Mouse (Mus musculus) hindbrain, embryonic 13.5 days (tissue): ENCODE measurements at regions not wholly inside any gene's neighbourhood (a gene's known extent, or its start where the extent isn't known, plus 50 kb on each side); places are given as distances from the start of the nearest gene placed in this dataset.

ENCODE experiments used
- ATAC-seq: fragments of 200-750 bp; cut with Nextera tagmentation; 2 replicates; pipeline ENCODE4 v1.8.0; 2017; ENCODE audit warnings: moderate TSS enrichment; ENCODE audit not compliant: low FRiP score
- H3K27ac ChIP-seq: fragments of 300-500 bp; sonication (generic); 2 replicates; pipeline ENCODE4 v1.5.1; 2015; ENCODE audit warnings: inconsistent platforms, mild to moderate bottlenecking, moderate library complexity
- H3K27me3 ChIP-seq: fragments of 300-500 bp; sonication (generic); 2 replicates; pipeline ENCODE4 v1.6.1; 2015; ENCODE audit warnings: mild to moderate bottlenecking, inconsistent platforms
- H3K36me3 ChIP-seq: fragments of 300-500 bp; sonication (generic); 2 replicates; pipeline ENCODE4 v1.6.1; 2015; ENCODE audit warnings: mild to moderate bottlenecking, inconsistent platforms
- H3K4me1 ChIP-seq: fragments of 300-500 bp; sonication (generic); replicated peaks from 2 replicates; pipeline ENCODE4 v1.6.1; 2015; ENCODE audit warnings: inconsistent platforms
- H3K4me2 ChIP-seq: fragments of 300-500 bp; sonication (generic); 2 replicates; pipeline ENCODE4 v1.6.1; 2015; ENCODE audit warnings: inconsistent platforms, mild to moderate bottlenecking, moderate library complexity
- H3K4me3 ChIP-seq: fragments of 300-500 bp; sonication (generic); 2 replicates; pipeline ENCODE4 v1.5.1; 2015; ENCODE audit warnings: mild to moderate bottlenecking, inconsistent platforms
- H3K9ac ChIP-seq: fragments of 300-500 bp; sonication (generic); 2 replicates; pipeline ENCODE4 v1.6.1; 2015; ENCODE audit warnings: mild to moderate bottlenecking, inconsistent platforms
- H3K9me3 ChIP-seq: fragments of 300-500 bp; sonication (generic); 2 replicates; pipeline ENCODE4 v1.6.1; 2016; ENCODE audit warnings: inconsistent platforms
- whole genome bisulfite sequencing: fragments of 180-500 bp; shearing (Covaris S2); methylation state at CpG from one replicate; pipeline ENCODE4 v1.1.7; 2015; 5-methylcytosine and 5-hydroxymethylcytosine counted together

DNA sequence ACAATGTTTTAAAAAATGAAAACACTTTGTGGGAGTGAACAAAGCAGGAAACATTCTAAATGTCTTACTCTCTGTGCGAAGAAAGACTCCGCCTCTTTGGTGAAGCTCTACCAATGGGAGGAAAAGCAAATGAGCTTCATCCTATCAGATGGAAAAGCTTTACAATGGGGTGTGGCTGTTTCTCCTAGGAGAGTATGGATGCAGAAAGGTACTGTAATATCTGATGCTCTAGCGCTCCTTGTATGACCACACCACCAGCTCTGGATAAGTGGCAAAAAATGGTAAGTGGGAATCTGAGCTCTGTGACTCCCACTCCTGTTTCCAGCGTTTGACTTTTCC, 242.0 kb upstream of the Ank start:
- Histone ChIP-seq H3K4me1 (no peaks in the 10 kb centered on the region), H3K4me3 (no peak overlapping the region), H3K36me3 (no peaks in the 10 kb centered on the region), H3K9ac (no peak overlapping the region), H3K27me3 (no peaks in the 10 kb centered on the region), H3K4me2 (no peak overlapping the region), H3K9me3 (no peaks in the 10 kb centered on the region), H3K27ac (no peak overlapping the region)
- ATAC-seq: no peak
- 92% methylated on average over 4 of the region's 4 CpGs for WGBS

DNA sequence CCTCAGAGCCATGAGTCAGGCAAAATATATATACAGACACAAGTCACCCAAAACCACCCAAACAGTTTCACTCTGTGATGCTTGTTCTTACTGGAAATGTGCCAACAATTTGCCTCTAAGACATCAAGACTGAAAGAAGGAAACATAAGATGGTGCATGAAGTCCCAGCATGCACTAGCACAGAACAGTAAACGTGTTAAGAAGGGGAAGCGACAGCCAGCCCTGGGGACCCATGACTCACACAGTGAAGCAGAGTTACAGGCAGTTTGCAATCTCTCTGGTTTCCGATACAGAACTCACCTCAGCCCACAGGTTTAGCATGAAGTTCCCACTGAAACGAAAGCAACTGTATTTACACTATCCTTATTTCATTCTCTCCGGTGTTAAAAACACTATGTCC, 233.7 kb upstream of the Ank start:
- Histone ChIP-seq H3K4me3 (no peak overlapping the region), H3K9me3 (no peaks in the 10 kb centered on the region), H3K36me3 (no peaks in the 10 kb centered on the region), H3K4me2 (no peak overlapping the region), H3K4me1 (no peaks in the 10 kb centered on the region), H3K27ac (no peak overlapping the region), H3K27me3 (no peaks in the 10 kb centered on the region), H3K9ac (no peak overlapping the region)
- WGBS: 74% methylated on average over 5 of the region's 5 CpGs
- no peak for ATAC-seq

DNA sequence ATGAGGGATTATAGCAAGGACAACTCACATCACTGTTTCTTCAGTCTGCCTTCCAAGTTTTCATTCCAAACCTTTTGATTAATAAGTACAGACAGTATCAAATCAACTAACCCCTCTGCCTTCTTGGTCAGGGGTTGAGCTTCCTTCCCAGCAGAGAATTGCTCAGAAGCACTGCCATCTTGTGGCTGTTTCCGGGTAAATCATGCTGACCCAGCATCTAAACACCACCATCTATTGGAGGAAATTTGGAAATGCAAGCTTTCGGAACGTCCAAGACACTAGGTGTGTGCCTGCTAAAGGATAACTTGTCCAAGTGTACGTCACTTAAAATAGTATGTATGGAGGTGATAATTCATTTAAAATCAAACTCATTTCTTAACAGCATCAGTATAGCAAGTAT, 231.7 kb upstream of the Ank start:
- Histone ChIP-seq H3K36me3 (no peaks in the 10 kb centered on the region), H3K27ac (no peak overlapping the region), H3K9ac (no peak overlapping the region), H3K27me3 (no peaks in the 10 kb centered on the region), H3K4me2 (no peak overlapping the region), H3K9me3 (no peaks in the 10 kb centered on the region), H3K4me1 (no peaks in the 10 kb centered on the region), H3K4me3 (no peak overlapping the region)
- ATAC-seq: peak; percentile 36; the same call in 1 of the 2 replicates
- WGBS: 22% methylated on average over 4 of the region's 4 CpGs

DNA sequence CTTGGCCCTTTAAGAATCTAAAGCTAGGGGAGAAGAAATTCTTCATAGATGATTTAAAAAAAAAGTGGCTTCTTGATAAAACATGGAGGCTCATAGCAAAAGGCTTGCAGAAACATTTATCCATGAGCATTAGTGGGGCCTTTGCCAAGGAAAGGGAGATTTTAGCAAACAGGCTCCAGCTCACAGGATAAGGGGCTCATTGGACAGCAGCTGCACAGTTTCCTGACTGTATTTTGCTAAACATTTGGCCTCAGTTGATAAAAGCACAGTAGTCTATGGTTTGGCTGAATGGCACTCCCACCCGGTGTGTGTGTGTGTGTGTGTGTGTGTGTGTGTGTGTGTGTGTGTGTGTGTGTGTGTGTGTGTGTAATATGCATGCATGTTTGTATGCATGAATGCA, 228.2 kb upstream of the Ank start:
- H3K27ac ChIP-seq: no peak overlapping the region
- H3K4me3 ChIP-seq: no peak overlapping the region
- no peaks in the 10 kb centered on the region for H3K27me3 ChIP-seq
- no peak for ATAC-seq
- WGBS: 92% methylated on average over 1 of the region's 1 CpGs
- no peaks in the 10 kb centered on the region for H3K4me1 ChIP-seq
- H3K4me2 ChIP-seq: no peak overlapping the region
- no peaks in the 10 kb centered on the region for H3K36me3 ChIP-seq
- no peaks in the 10 kb centered on the region for H3K9me3 ChIP-seq
- H3K9ac ChIP-seq: no peak overlapping the region

DNA sequence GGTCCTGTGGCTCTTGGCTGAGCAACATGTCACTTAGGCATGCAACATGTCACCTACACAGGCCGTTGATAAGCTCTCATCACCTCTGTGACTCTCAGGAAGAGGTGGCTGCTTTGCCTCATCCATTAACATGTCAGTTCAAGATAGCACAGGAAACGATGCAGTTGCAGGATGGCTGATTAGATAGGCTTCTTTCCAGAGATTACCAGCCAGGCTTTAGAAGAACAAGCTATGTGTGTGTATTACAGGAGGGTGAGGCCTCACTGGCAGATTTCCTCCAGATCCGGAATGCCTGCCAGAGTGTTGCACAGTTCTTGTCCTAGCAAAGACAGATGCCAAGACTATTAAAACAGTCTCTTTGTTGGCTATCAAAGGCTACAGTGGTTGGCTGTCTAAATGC, 220.2 kb upstream of the Ank start:
- 63% methylated on average over 3 of the region's 3 CpGs for WGBS
- Histone ChIP-seq H3K36me3 (no peaks in the 10 kb centered on the region), H3K9me3 (no peaks in the 10 kb centered on the region), H3K4me1 (no peaks in the 10 kb centered on the region), H3K27ac (no peak overlapping the region), H3K4me3 (no peak overlapping the region), H3K4me2 (no peak overlapping the region), H3K27me3 (no peaks in the 10 kb centered on the region), H3K9ac (no peak overlapping the region)
- no peak for ATAC-seq

DNA sequence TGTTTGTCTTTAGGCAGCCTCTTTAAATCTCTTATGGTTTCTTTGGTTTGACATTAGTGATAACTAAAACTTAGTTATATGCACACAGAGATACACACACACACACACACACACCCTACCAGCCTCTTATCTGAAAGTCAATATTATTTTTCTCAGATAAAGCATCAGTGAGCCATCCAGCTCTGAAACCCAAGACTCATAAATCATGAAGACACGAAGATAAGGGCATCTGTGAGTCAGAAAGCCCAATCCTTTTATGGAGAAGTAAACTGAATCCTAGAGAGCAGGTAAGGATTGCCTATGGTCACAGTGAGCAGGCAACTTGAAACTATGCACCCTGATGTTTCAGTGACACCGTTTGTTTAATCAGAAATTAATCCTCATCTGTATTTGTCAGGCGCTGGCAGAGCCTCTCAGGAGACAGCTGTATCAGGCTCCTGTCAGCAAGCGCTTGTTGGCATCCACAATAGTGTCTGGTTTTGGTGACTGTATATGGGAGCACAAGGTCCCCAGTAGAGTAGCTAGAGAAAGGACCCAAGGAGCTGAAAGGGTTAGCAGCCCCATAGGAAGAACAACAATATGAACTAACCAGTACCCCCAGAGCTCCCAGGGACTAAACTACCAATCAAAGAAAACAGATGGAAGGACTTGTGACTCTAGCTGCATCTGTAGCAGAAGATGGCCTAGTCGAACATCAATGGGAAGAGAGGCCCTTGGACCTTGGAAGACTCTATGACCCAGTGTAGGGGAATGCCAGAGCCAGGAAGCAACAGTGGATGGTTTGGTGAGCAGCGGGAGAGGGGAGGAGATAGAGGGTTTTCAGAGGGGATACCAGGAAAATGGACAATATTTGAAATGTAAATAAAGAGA, 207.3 kb upstream of the Ank start:
- Histone ChIP-seq H3K27me3 (no peaks in the 10 kb centered on the region), H3K27ac (no peak overlapping the region), H3K4me3 (no peak overlapping the region), H3K4me2 (no peak overlapping the region), H3K9me3 (no peaks in the 10 kb centered on the region), H3K36me3 (no peaks in the 10 kb centered on the region), H3K4me1 (no peaks in the 10 kb centered on the region), H3K9ac (no peak overlapping the region)
- ATAC-seq: no peak
- WGBS: 78% methylated on average over 6 of the region's 6 CpGs

DNA sequence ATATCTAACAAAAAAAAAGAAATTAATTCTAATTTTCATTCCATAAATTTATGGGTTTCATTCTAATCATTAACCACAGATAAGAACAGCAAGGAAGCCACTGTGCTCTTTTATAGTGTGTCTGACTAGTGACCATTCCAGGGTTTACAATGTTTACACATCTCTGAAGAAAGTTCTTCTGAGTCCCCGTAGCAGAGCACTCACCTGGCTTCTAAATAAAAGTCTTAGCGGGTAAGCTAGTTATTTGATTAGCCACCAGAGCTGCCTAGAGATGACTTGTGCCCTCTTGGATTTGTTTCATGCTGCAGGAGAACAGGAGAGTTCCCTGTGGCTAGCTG, 206.7 kb upstream of the Ank start:
- H3K4me1 ChIP-seq: no peaks in the 10 kb centered on the region
- no peak overlapping the region for H3K4me2 ChIP-seq
- no peak for ATAC-seq
- no peaks in the 10 kb centered on the region for H3K27me3 ChIP-seq
- H3K4me3 ChIP-seq: no peak overlapping the region
- no peaks in the 10 kb centered on the region for H3K9me3 ChIP-seq
- no peaks in the 10 kb centered on the region for H3K36me3 ChIP-seq
- no peak overlapping the region for H3K27ac ChIP-seq
- 90% methylated on average over 2 of the region's 2 CpGs for WGBS
- H3K9ac ChIP-seq: no peak overlapping the region

DNA sequence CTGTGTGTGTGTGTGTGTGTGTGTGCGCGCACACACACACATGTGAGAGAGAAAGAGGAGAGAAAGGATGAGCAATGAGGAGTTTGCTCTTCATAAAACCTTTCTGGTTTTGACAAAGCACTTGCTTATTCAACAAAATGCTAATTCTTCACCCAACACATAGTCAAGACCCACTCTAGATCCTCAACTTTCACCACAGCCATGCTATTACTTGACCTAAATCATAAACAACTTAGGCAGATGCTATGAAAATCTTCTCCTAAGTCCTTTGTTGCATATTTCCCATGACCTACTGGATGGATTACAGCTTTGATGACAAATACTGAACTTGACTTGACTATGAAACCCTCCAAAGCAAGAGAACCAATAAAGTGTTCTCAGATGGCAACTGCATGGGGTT, 196.3 kb upstream of the Ank start:
- Histone ChIP-seq H3K4me2 (no peak overlapping the region), H3K4me3 (no peak overlapping the region), H3K9ac (no peak overlapping the region), H3K27me3 (no peaks in the 10 kb centered on the region), H3K36me3 (no peaks in the 10 kb centered on the region), H3K4me1 (no peaks in the 10 kb centered on the region), H3K9me3 (no peaks in the 10 kb centered on the region), H3K27ac (no peak overlapping the region)
- 100% methylated on average over 2 of the region's 2 CpGs for WGBS
- ATAC-seq: no peak

DNA sequence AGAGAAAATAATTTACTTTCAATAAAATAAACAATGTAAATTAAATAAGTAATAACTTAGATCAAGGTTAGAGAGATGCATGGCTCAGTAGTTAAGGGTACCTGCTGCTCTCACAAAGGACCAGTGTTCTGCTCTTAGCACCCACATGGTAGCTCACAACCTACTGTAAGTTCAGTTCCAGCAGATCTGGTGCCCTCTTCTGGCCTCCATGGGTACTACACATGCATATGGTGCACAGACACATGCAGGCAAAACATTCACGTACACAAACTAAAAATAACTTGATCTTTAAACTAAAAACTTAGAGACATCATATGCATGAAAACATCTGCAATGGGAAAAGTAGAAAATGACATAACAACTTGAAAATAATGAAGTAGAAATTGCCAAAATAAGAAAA, 184.2 kb upstream of the Ank start:
- H3K4me1 ChIP-seq: no peaks in the 10 kb centered on the region
- no peak for ATAC-seq
- no peaks in the 10 kb centered on the region for H3K27me3 ChIP-seq
- H3K4me3 ChIP-seq: no peak overlapping the region
- no peaks in the 10 kb centered on the region for H3K9me3 ChIP-seq
- no peak overlapping the region for H3K4me2 ChIP-seq
- WGBS: 96% methylated on average over 1 of the region's 1 CpGs
- no peak overlapping the region for H3K27ac ChIP-seq
- no peak overlapping the region for H3K9ac ChIP-seq
- H3K36me3 ChIP-seq: no peaks in the 10 kb centered on the region

DNA sequence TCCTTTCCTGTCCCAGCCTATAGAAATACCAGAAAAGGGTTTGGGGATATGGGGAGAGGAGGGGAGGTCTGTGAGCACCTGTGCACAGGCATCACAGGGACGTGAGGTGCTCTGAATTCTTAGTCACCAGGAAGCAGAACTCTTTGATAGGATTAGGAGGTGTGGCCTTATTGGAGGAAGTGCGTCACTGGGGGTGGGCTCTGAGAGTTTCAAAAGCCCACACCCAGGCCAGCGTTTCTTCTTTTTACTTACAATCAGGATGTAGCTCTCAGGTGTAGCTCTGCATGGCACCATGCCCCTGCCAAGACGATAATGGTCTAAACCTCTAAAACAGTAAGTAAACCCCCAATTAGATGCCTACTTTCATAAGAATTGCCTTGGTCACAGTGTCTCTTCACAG, 162.6 kb upstream of the Ank start:
- ATAC-seq: no peak
- H3K9me3 ChIP-seq: no peaks in the 10 kb centered on the region
- H3K4me3 ChIP-seq: no peak overlapping the region

DNA sequence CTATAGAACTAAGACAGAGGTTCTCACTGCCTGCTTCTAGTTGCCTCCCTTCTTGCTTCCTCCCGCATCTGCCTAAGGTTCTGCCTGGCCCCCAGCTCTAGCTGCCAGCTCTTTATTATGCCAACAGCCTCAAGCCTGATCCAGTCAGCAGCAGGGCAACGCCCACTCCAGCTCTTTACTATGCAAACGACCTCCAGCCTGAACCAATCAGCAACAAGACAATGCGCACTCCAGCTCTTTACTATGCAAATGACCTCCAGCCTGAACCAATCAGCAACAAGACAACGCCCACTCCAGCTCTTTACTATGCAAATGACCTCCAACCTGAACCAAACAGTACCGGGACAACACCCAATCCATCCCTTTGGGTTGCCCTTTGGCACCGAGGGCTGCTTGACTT, 162.2 kb upstream of the Ank start:
- H3K36me3 ChIP-seq: no peaks in the 10 kb centered on the region

More for the DNA sequence above, 162.6 kb upstream of the Ank start:
- 79% methylated on average over 4 of the region's 4 CpGs for WGBS
- no peak overlapping the region for H3K27ac ChIP-seq
- no peak overlapping the region for H3K9ac ChIP-seq
- H3K4me2 ChIP-seq: no peak overlapping the region
- no peaks in the 10 kb centered on the region for H3K36me3 ChIP-seq
- H3K4me1 ChIP-seq: no peaks in the 10 kb centered on the region
- H3K27me3 ChIP-seq: no peaks in the 10 kb centered on the region

DNA sequence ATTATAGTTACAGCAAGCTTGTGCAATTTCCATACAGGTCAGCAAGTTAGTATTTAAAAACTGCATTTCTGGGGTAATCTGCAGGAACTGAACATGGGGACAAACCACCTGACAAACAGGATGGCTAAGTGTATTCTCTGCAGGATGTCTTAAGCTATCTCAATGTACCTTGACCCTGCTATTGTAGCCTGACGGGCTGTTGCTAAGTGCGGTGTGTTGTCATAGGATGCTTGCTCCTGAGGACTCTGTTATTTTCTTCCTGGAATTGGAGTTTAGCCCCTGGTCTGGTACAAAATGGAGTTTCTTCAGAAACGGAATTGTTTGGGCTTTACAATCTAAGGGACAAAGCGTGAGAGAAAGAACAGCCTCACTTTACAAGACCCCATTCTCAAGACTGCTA, 161.4 kb upstream of the Ank start:
- Histone ChIP-seq H3K36me3 (no peaks in the 10 kb centered on the region), H3K4me3 (no peak overlapping the region), H3K4me1 (no peaks in the 10 kb centered on the region), H3K27me3 (no peaks in the 10 kb centered on the region), H3K9me3 (no peaks in the 10 kb centered on the region), H3K4me2 (no peak overlapping the region), H3K27ac (no peak overlapping the region), H3K9ac (no peak overlapping the region)
- no peak for ATAC-seq
- WGBS: 92% methylated on average over 4 of the region's 4 CpGs

More for the DNA sequence above, 162.2 kb upstream of the Ank start:
- Histone ChIP-seq H3K27ac (no peak overlapping the region), H3K4me2 (no peak overlapping the region), H3K27me3 (no peaks in the 10 kb centered on the region), H3K9ac (no peak overlapping the region), H3K4me1 (no peaks in the 10 kb centered on the region), H3K4me3 (no peak overlapping the region), H3K9me3 (no peaks in the 10 kb centered on the region)
- peak; percentile 24; the same call in 1 of the 2 replicates for ATAC-seq
- WGBS: 59% methylated on average over 7 of the region's 7 CpGs

DNA sequence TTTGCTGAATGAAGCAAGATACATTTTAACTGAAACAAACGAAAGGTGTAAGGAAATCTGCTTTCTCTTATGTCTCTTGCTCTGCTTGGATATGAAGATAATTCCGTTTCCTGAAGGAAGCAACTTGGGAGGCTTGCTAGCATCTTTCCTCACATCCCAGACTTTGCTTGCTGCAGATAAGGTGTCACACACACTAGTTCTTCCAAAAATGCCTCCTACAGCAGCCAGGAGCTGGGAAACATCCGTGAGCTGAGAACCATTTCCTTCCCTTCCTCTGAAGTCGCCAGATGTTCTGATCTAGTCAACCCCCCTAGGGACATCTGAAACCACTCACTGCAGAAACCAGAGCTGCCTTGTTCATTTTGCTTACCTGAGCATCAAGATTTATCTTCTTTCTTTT, 157.8 kb upstream of the Ank start:
- ATAC-seq: no peak
- no peaks in the 10 kb centered on the region for H3K4me1 ChIP-seq

More for the DNA sequence above, 157.8 kb upstream of the Ank start:
- WGBS: 73% methylated on average over 4 of the region's 4 CpGs
- Histone ChIP-seq H3K9ac (no peak overlapping the region), H3K27me3 (no peaks in the 10 kb centered on the region), H3K4me3 (no peak overlapping the region), H3K4me2 (no peak overlapping the region), H3K9me3 (no peaks in the 10 kb centered on the region), H3K36me3 (no peaks in the 10 kb centered on the region), H3K27ac (no peak overlapping the region)
